Mouse (Mus musculus) erythroblast, embryonic 14.5 days (primary cell): ENCODE measurements at regions not wholly inside any gene's neighbourhood (a gene's known extent, or its start where the extent isn't known, plus 50 kb on each side); places are given as distances from the start of the nearest gene placed in this dataset.

ENCODE experiments used
- GATA1 ChIP-seq: IDR thresholded peaks from 2 replicates; pipeline ENCODE4 v1.6.1; 2012; ENCODE audit warnings: low read length, inconsistent platforms, mixed read lengths
- TAL1 ChIP-seq: IDR thresholded peaks from 3 replicates; pipeline ENCODE4 v1.6.1; 2012; ENCODE audit warnings: low read length, inconsistent platforms, mixed read lengths

GRCm38 (mm10) chr3:131886984-131887383 is 198.1 kb upstream of the Dkk2 start:
- no peak for TF ChIP-seq GATA1
- no peak for TF ChIP-seq TAL1
